Mouse (Mus musculus): ENCODE data around the gene Kcne1. TPM values are rescaled to one million over a fixed set of nuclear protein-coding genes. Genes with fewer than 3 reads are reported as not detected.

The Kcne1 gene
- polyA plus RNA-seq, 1 experiment from 2014 or later = 0.09 TPM

DNA sequence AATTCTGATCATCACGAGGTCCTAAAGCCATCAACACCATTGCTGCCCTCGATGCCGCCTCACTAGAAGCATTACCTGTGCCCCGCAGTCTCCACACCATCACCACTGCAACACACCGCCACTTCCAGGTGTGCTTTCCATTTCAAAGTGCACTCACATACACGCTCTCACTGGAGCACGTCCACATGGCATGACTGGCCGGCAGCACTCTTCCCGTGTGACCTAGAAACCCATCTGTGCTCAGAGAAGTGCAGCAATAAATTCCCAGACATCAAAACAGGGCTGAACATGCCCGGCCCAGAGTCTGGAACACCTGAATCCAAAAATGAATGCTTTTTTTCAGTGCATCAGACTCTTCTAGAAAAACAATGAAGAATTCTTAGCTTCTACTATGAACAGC lies 31.4 kb downstream of the Kcne1 start:
- Histone ChIP-seq H3K4me1 (ENCODE audit: control insufficient read depth, insufficient read depth, low read length) (no peaks in the 10 kb centered on the region), H3K9me3 (ENCODE audit: control insufficient read depth, low read length) (no peaks in the 10 kb centered on the region), H3K4me3 (ENCODE audit: low read depth, low read length) (no peak overlapping the region), H3K27ac (replicated peaks; ENCODE audit: low read depth, low read length) (no peak overlapping the region), H3K27me3 (ENCODE audit: control insufficient read depth, insufficient read depth, low read length) (no peaks in the 10 kb centered on the region), H3K9ac (ENCODE audit: low read length) (no peak overlapping the region), H3K4me2 (ENCODE audit: low read depth, severe bottlenecking) (no peak overlapping the region), H3K36me3 (ENCODE audit: control insufficient read depth, insufficient read depth, low read length) (no peaks in the 10 kb centered on the region)
- DNase-seq (ENCODE audit: low spot score) (no peak), ATAC-seq (ENCODE audit: insufficient number of reproducible peaks, low FRiP score, low TSS enrichment, low read depth) (no peak)
- 81% methylated on average over 10 of the region's 10 CpGs for WGBS

DNA sequence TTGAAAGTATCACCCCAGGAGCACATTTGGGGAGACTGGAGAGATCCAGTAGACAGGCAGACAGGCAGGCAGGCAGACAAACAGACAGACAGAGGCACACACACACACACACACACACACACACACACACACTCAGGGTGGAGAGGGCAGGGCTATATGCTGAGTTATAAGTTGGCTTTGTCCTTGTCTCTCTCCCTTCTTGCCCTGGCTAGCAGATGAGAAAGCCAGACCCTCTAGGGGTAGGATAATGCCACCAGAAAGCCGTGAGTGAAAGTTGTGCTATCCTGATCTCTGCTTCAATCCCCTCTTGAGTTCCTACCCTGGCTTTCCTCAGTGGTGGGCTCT lies 34.2 kb downstream of the Kcne1 start:
- H3K9ac ChIP-seq (ENCODE audit: low read length) = no peak overlapping the region
- no peak overlapping the region for H3K4me3 ChIP-seq (ENCODE audit: low read depth, low read length)
- H3K9me3 ChIP-seq (ENCODE audit: control insufficient read depth, low read length) = no peaks in the 10 kb centered on the region
- no peak overlapping the region for H3K4me2 ChIP-seq (ENCODE audit: low read depth, severe bottlenecking)
- H3K27ac ChIP-seq (replicated peaks; ENCODE audit: low read depth, low read length) = no peak overlapping the region
- no peaks in the 10 kb centered on the region for H3K27me3 ChIP-seq (ENCODE audit: control insufficient read depth, insufficient read depth, low read length)
- 57% methylated on average over 1 of the region's 1 CpGs for WGBS
- H3K36me3 ChIP-seq (ENCODE audit: control insufficient read depth, insufficient read depth, low read length) = no peaks in the 10 kb centered on the region
- no peaks in the 10 kb centered on the region for H3K4me1 ChIP-seq (ENCODE audit: control insufficient read depth, insufficient read depth, low read length)
- ATAC-seq (ENCODE audit: insufficient number of reproducible peaks, low FRiP score, low TSS enrichment, low read depth) (no peak), DNase-seq (ENCODE audit: low spot score) (no peak)

DNA sequence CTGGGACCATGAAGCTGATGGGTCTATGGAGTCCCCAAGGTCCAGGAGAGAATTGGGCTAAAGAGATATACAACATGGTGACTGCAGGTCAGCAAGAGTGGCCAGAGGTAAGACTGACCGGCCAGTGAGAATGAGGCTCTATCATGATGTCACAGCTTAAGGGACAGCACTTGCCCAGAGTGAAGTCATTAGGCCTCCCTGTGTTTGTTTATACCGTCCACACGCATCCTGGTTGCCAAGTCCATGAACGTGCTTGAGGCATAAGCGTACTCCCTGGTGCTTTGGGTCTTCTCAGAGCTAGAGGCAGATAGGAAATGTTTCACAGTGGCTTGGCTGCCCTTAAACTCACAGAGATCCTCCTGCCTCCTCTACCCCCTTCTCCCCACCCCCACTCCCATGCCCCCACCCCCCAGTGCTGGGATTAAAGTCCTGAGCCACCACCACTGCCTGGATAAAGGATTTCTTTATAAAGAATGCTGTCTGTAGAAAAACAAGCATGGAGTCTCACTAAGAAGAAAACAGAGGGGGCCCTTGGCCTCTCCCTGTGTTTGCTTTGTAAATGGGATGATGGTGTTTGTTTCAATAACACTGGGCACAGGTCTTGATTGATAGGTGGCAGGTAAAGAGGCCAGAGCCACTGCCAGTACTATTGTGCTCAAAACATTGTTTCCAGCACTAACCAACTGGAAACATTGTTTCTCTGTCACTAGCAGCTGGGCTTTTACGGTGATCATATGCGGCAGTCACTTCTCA lies 34.8 kb downstream of the Kcne1 start:
- Histone ChIP-seq H3K27ac (replicated peaks; ENCODE audit: low read depth, low read length) (no peak overlapping the region), H3K4me1 (ENCODE audit: control insufficient read depth, insufficient read depth, low read length) (no peaks in the 10 kb centered on the region), H3K36me3 (ENCODE audit: control insufficient read depth, insufficient read depth, low read length) (no peaks in the 10 kb centered on the region), H3K27me3 (ENCODE audit: control insufficient read depth, insufficient read depth, low read length) (no peaks in the 10 kb centered on the region), H3K9ac (ENCODE audit: low read length) (no peak overlapping the region), H3K4me2 (ENCODE audit: low read depth, severe bottlenecking) (no peak overlapping the region), H3K9me3 (ENCODE audit: control insufficient read depth, low read length) (no peaks in the 10 kb centered on the region), H3K4me3 (ENCODE audit: low read depth, low read length) (no peak overlapping the region)
- ATAC-seq (ENCODE audit: insufficient number of reproducible peaks, low FRiP score, low TSS enrichment, low read depth) (no peak), DNase-seq (ENCODE audit: low spot score) (no peak)
- 64% methylated on average over 7 of the region's 7 CpGs for WGBS

DNA sequence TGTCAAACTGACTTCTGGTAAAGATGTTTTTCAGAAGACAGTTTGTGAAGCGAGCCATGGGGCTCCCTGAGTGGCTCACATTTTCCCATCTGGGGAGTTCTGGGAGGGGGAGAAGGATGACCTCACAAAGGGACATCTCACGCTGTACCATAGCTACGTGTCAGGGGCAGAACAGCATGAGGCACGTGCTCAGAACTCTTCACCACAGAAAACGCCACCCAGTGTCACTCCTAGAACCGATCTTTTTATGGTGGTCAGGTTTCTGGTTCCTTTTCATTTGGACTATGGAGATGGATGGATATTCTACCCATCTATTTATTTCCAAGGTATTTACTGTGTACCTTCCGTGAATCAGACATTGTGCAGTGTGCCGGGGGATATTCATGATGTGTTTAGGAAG lies 37.9 kb downstream of the Kcne1 start, which contains the start of gene Fam243:
Fam243 (minus strand) TSS at position 101 of the 400 bp plus-strand sequence.
- Histone ChIP-seq H3K9me3 (ENCODE audit: control insufficient read depth, low read length) (no peaks in the 10 kb centered on the region), H3K27ac (replicated peaks; ENCODE audit: low read depth, low read length) (no peak within 1 kb of the TSS), H3K4me3 (ENCODE audit: low read depth, low read length) (no peak within 1 kb of the TSS), H3K9ac (ENCODE audit: low read length) (no peak within 1 kb of the TSS), H3K4me2 (ENCODE audit: low read depth, severe bottlenecking) (no peak within 1 kb of the TSS), H3K4me1 (ENCODE audit: control insufficient read depth, insufficient read depth, low read length) (no peaks in the 10 kb centered on the region), H3K36me3 (ENCODE audit: control insufficient read depth, insufficient read depth, low read length) (no peaks in the 10 kb centered on the region), H3K27me3 (ENCODE audit: control insufficient read depth, insufficient read depth, low read length) (no peaks in the 10 kb centered on the region)
- WGBS = 89% methylated on average over 8 of the region's 8 CpGs
- ATAC-seq (ENCODE audit: insufficient number of reproducible peaks, low FRiP score, low TSS enrichment, low read depth) (no peak), DNase-seq (ENCODE audit: low spot score) (no peak)

DNA sequence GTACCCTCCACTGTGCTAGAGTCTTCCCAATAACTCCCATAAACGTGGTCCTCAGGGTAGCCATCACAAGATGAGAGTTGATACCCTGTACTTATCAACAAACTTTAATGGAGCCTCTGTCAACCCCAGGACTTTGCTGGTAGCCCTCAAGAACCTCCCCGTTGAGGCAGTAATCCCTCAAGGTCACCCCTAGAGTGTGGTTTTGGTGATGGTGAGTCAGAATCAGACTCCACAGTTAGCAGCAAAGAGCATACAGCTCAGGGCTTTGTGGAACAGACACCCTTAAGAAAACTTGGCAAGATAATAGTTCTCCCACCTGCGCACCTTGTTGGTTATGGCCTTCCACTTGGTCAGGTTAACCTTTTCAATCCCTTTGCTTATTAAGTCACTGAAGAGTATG lies 38.9 kb downstream of the Kcne1 start:
- Histone ChIP-seq H3K4me3 (ENCODE audit: low read depth, low read length) (no peak overlapping the region), H3K36me3 (ENCODE audit: control insufficient read depth, insufficient read depth, low read length) (no peaks in the 10 kb centered on the region), H3K9me3 (ENCODE audit: control insufficient read depth, low read length) (no peaks in the 10 kb centered on the region), H3K27me3 (ENCODE audit: control insufficient read depth, insufficient read depth, low read length) (no peaks in the 10 kb centered on the region), H3K4me2 (ENCODE audit: low read depth, severe bottlenecking) (no peak overlapping the region), H3K27ac (replicated peaks; ENCODE audit: low read depth, low read length) (no peak overlapping the region), H3K9ac (ENCODE audit: low read length) (no peak overlapping the region), H3K4me1 (ENCODE audit: control insufficient read depth, insufficient read depth, low read length) (no peaks in the 10 kb centered on the region)
- DNase-seq (ENCODE audit: low spot score) (no peak), ATAC-seq (ENCODE audit: insufficient number of reproducible peaks, low FRiP score, low TSS enrichment, low read depth) (no peak)
- 79% methylated on average over 3 of the region's 3 CpGs for WGBS

DNA sequence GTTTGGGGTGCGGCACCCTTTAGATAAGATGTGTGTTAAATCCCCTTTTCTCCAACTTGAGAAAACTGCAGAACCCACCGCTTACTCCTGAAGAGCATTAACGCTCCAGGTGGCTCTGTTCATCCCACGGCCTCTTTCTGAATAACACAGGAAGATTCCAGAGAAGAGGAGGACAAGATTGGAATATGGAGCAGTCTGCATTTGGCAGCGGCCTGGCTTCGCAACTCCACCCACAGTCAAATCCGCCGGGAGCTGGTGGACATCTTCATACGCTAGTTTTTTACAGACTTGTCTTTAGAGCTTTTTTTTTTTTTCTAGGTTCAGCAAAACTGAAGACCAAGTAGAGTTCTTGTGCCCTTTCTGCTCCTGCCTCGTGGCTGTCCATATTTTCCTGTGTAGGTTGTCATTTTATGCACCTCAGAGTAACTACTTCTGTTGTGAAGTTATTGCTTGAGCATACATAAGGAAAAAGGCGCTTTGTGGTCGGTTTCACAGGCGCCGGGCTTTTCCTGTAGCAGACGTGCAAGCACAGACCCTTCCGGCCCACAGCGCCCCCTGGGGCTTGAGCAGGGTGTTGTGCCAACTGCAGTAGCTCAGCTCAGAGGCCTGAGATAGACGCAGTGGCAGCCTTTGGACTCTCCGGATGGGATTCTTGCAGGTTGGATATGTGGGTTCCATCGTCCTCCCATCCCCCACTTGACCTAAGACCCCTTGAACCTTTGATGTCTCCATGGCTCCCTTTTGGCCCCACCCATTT lies 39.7 kb downstream of the Kcne1 start:
- Histone ChIP-seq H3K27me3 (ENCODE audit: control insufficient read depth, insufficient read depth, low read length) (no peaks in the 10 kb centered on the region), H3K27ac (replicated peaks; ENCODE audit: low read depth, low read length) (no peak overlapping the region), H3K4me1 (ENCODE audit: control insufficient read depth, insufficient read depth, low read length) (no peaks in the 10 kb centered on the region), H3K9ac (ENCODE audit: low read length) (no peak overlapping the region), H3K4me3 (ENCODE audit: low read depth, low read length) (no peak overlapping the region), H3K36me3 (ENCODE audit: control insufficient read depth, insufficient read depth, low read length) (no peaks in the 10 kb centered on the region), H3K4me2 (ENCODE audit: low read depth, severe bottlenecking) (no peak overlapping the region), H3K9me3 (ENCODE audit: control insufficient read depth, low read length) (no peaks in the 10 kb centered on the region)
- ATAC-seq (ENCODE audit: insufficient number of reproducible peaks, low FRiP score, low TSS enrichment, low read depth) (no peak), DNase-seq (ENCODE audit: low spot score) (peak; percentile 65)
- WGBS = 68% methylated on average over 20 of the region's 20 CpGs

DNA sequence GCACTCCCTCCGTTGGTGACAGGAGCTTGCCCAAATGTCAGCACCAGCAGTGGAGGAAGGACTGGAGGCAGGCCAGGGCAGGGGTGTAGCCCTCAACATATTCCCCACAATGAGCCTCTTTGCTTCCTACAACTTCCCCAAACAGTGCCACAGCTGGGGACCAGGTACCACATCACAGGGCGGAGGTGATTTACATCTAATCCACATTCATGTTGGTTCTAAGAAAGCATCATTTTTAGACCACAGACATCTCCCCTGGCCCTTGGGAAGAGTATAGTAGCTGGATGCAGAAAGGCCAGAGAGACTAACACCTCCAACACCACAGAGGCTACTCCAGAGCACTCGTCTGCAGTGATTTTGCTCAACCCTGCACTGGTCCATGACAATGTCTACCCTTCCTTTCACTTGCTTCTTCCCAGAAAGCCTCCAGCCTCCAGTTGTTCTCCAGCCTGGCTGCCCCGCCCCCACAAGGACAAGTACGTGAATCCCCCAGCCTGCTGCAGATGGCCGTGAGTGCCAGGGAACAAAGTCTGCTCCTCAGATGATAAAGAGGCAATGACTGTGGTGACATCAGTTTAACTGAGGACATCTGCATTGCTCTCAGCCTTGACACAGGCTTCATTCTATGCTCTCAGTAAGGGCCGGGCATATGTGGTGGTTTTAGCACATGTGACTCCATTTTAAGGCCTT lies 43.1 kb downstream of the Kcne1 start:
- H3K27ac ChIP-seq (replicated peaks; ENCODE audit: low read depth, low read length) = no peak overlapping the region
- no peak overlapping the region for H3K9ac ChIP-seq (ENCODE audit: low read length)
- DNase-seq (ENCODE audit: low spot score) (no peak), ATAC-seq (ENCODE audit: insufficient number of reproducible peaks, low FRiP score, low TSS enrichment, low read depth) (no peak)
- no peaks in the 10 kb centered on the region for H3K27me3 ChIP-seq (ENCODE audit: control insufficient read depth, insufficient read depth, low read length)
- H3K4me2 ChIP-seq (ENCODE audit: low read depth, severe bottlenecking) = no peak overlapping the region
- H3K36me3 ChIP-seq (ENCODE audit: control insufficient read depth, insufficient read depth, low read length) = no peaks in the 10 kb centered on the region; the same call in 1 of the 2 replicates
- H3K9me3 ChIP-seq (ENCODE audit: control insufficient read depth, low read length) = no peaks in the 10 kb centered on the region
- H3K4me3 ChIP-seq (ENCODE audit: low read depth, low read length) = no peak overlapping the region
- 73% methylated on average over 7 of the region's 7 CpGs for WGBS
- H3K4me1 ChIP-seq (ENCODE audit: control insufficient read depth, insufficient read depth, low read length) = no peaks in the 10 kb centered on the region

DNA sequence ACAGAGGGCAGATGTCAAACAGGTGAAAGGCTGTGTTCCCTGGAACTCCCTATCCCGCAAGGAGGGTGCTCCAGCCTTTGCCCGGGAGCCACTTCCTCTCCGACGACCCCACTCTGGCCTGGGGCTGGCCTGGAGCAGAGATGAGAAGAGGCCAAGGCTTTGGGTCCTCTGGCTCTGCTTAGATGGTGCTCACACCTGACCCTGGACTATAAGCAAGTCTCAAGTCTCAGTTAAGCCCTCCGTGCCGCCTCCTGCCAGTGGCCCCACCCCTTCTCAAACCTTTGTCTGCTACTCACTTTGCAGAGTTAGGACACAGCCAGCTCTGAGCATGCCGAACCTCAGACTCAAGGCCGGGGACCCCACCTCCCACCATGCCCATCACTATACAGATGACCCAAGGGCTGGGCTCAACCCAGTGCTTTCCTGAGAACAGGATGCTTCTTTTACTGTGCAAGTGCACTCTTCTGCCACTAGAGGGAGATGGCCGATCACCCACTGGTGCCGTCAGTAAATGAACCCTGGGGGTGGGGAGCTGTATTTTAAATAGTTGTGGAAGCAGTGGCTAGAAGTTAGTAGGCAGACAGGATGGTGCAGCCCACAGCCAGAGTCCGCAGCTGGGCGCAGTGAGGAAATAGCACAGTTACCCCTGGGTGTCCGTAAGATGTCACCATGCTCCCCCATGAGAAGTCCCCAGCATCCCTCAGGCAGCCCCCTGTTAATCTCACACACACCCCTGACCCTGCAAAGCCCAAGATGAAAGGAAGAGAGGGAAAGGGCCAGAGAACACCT lies 45.1 kb downstream of the Kcne1 start:
- no peak overlapping the region for H3K9ac ChIP-seq (ENCODE audit: low read length)
- ATAC-seq (ENCODE audit: insufficient number of reproducible peaks, low FRiP score, low TSS enrichment, low read depth) (peak; percentile 73), DNase-seq (ENCODE audit: low spot score) (peak; percentile 55)
- H3K27me3 ChIP-seq (ENCODE audit: control insufficient read depth, insufficient read depth, low read length) = no peaks in the 10 kb centered on the region
- no peak overlapping the region for H3K27ac ChIP-seq (replicated peaks; ENCODE audit: low read depth, low read length)
- no peak overlapping the region for H3K4me3 ChIP-seq (ENCODE audit: low read depth, low read length)
- H3K4me1 ChIP-seq (ENCODE audit: control insufficient read depth, insufficient read depth, low read length) = no peaks in the 10 kb centered on the region
- H3K9me3 ChIP-seq (ENCODE audit: control insufficient read depth, low read length) = no peaks in the 10 kb centered on the region
- 54% methylated on average over 13 of the region's 13 CpGs for WGBS
- no peaks in the 10 kb centered on the region; the same call in 1 of the 2 replicates for H3K36me3 ChIP-seq (ENCODE audit: control insufficient read depth, insufficient read depth, low read length)
- no peak overlapping the region for H3K4me2 ChIP-seq (ENCODE audit: low read depth, severe bottlenecking)
